Mouse (Mus musculus): ENCODE measurements around the gene Wnk2.

GRCm38 (mm10) chr13:49044145-49044561 lies 103.7 kb downstream of the Wnk2 start:
- TF ChIP-seq POLR2A (IDR thresholded peaks at IDR 0.05; ENCODE audit: insufficient read length, low read depth) (no peak), MYOD1 (IDR thresholded peaks at IDR 0.05; ENCODE audit: control insufficient read depth in 1 of 3, insufficient read length in 2 of 3, low read depth in 2 of 3) (no peak), MAX (IDR thresholded peaks at IDR 0.05; ENCODE audit: low read depth) (no peak), CEBPB (IDR thresholded peaks at IDR 0.05; ENCODE audit: insufficient read depth, poor library complexity, severe bottlenecking) (no peak), POLR2AphosphoS2 (IDR thresholded peaks at IDR 0.05; ENCODE audit: insufficient read length, low read depth) (no peak)
